Mouse (Mus musculus): ENCODE results near the gene Vipr2.

The Vipr2 gene

GRCm38 (mm10) chr12:116159223-116159622 is 81.7 kb downstream of the Vipr2 start:
- no peak for DNase-seq

DNA sequence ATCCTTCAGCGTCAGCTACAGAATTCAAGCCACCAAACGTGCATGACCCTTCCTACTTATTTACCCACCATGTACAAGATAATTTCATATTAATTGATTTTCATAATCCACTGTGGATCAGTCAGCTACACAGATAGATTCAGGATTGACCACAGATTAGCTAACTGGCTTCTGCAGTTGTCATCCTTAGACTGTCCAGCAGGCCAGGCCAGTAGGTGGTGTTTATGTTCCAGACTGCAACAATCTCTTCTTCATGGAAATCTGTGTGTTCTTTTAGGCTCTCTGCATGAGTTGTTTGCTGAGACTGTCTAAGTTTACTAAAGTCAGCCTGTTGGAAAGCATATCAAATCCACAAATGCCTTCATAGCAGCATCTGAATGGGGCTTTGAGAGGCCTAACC is 82.2 kb downstream of the Vipr2 start:
- DNase-seq = no peak

- DNase-seq = no peak
These were observed 87.8 kb downstream of the Vipr2 start for GRCm38 (mm10) chr12:116165368-116165767.

GRCm38 (mm10) chr12:116169666-116170065 is 92.1 kb downstream of the Vipr2 start:
- DNase-seq = no peak

GRCm38 (mm10) chr12:116176930-116177329 is 99.4 kb downstream of the Vipr2 start:
- DNase-seq = no peak

DNA sequence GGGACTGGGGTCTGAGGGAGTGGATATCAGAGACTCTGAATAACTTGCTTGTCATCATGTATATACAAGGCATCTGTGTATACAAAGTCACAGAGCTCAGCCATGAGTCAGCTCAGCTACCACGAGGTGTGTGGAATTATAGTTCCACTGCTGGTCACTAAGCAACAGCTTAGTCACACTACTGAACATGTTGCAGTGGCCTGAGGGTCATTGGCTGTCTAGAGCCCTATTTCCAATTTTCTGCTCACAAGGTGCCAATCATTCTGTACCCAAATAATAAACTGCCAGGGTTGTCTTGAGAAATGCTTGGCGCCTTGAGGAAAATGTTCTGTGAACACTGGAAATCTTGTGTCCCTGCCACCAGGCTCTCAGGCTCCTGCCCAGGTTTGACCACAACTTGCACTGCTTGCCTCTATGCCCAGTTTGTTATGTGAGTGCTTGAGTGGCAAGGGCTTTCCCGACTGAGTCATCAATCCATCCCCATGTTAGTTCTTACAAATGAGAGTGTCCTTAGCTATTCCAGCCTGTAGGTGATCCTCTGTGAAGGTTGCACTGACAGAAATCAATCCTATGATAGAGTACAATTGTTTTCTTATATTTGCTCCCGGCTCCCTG is 104.0 kb downstream of the Vipr2 start:
- no peak for DNase-seq

GRCm38 (mm10) chr12:116182376-116182775 is 104.8 kb downstream of the Vipr2 start:
- DNase-seq = no peak

GRCm38 (mm10) chr12:116183212-116183935 is 105.8 kb downstream of the Vipr2 start:
- DNase-seq = no peak

DNA sequence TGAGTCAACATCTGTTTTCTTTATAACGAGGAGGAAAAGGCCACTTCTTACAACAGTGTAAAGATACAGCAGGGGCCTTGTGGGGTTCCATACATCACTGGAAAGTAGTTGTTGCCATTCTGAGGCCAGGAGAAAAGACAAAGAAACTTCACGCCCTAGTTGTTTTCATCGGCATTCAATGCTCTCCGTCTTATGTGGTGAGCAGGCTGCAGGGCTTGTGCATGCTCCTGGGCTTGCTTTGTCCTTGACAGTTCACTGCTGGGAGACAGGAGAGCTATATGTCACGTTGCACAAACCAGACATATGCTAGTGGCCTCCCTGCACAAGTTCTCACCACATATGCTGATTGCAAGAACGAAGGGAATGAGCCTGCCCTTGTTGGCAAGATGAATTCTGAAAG is 116.4 kb downstream of the Vipr2 start:
- no peak for DNase-seq

DNA sequence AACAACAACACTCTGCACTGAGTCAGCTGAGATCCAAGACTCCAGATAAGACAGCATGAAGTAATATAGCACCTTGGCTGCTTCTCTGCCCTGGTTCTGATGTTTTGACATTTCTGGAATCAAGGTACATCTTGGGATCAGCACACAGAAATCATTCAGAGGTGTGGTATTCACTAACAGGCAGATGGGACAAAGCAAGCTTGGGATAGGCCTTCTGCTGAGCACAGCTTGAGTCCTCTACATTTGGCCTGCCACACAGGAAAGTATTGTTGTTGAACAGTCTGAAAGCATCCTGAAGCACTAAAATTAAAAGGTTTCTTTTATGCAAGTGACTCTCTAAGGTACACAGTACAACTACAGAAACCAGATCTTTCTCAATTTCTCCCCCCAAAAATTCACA is 117.1 kb downstream of the Vipr2 start:
- DNase-seq = no peak

Data from kidney, adult 18-20 months (tissue).